Mouse (Mus musculus) adrenal gland, adult 2 months (tissue): ENCODE data around the gene Cpne5. TPM values are rescaled to one million over a fixed set of nuclear protein-coding genes. Genes with fewer than 3 reads are reported as not detected.
"Not testable (repeated sequence)": the region's sequence is repeated elsewhere in the genome, so short reads cannot be mapped to it uniquely, and the experiment has no call there.

Experiments
- DNase-seq: peaks from one replicate; pipeline ENCODE4 v3.0.0; 2021
- polyA plus RNA-seq: library from polyadenylated mRNA; depleted of rRNA; stranded (reverse); fragments of >200 nt; gene quantifications from 2 replicates; pipeline ENCODE4 v1.2.3, GENCODE M21; 2012; rRNA removed
- total RNA-seq, 2 experiments: library from RNA; stranded (reverse); gene quantifications; 2 replicates each; pipeline ENCODE4 v1.2.3; 2021

Cpne5 gene
- total and polyA plus RNA-seq, 3 experiments: 0.38 to 1.4 (median 0.75) TPM

GRCm38 (mm10) chr17:29135066-29135465, 102.9 kb downstream of the Cpne5 start:
- no peak for DNase-seq

- DNase-seq: no peak
These were observed 108.6 kb downstream of the Cpne5 start for GRCm38 (mm10) chr17:29129341-29129740.

GRCm38 (mm10) chr17:29126561-29126960, 111.4 kb downstream of the Cpne5 start:
- no peak for DNase-seq

- DNase-seq: no peak
These were observed 114.3 kb downstream of the Cpne5 start for GRCm38 (mm10) chr17:29123578-29124174.

GRCm38 (mm10) chr17:29122817-29123216, 115.2 kb downstream of the Cpne5 start:
- peak; percentile 71 for DNase-seq

- DNase-seq: no peak
These were observed 117.3 kb downstream of the Cpne5 start for GRCm38 (mm10) chr17:29120666-29121065.

- DNase-seq: peak; percentile 1
These were observed 119.9 kb downstream of the Cpne5 start for GRCm38 (mm10) chr17:29118057-29118456.

GRCm38 (mm10) chr17:29117006-29117648, 120.8 kb downstream of the Cpne5 start:
- peak; percentile 0 for DNase-seq

- no peak for DNase-seq
These were observed 121.9 kb downstream of the Cpne5 start for GRCm38 (mm10) chr17:29116023-29116422.

- peak; percentile 2 for DNase-seq
These were observed 124.2 kb downstream of the Cpne5 start, which contains the start of gene Rab44 for GRCm38 (mm10) chr17:29113591-29114352. TSS of gene Rab44 (plus strand) at chr17:29114145.

- no peak for DNase-seq
These were observed 126.6 kb downstream of the Cpne5 start for GRCm38 (mm10) chr17:29111332-29111731.

GRCm38 (mm10) chr17:29110356-29110755, 127.6 kb downstream of the Cpne5 start:
- not testable (repeated sequence) for DNase-seq

Other genes with a start within 250 kb of the Cpne5 start
- gene Stk38, start 230.2 kb downstream of the Cpne5 start, total RNA-seq: 10 to 100 TPM; 50.5 to 52.6 TPM
- gene Stk38, start 230.2 kb downstream of the Cpne5 start, polyA plus RNA-seq: 151 and 161 TPM in 2 replicates
- gene Srsf3, start 205.5 kb downstream of the Cpne5 start, total RNA-seq: 100 to 1,000 TPM in 1 of 2 experiments, 10 to 100 TPM in 1; 94.0 to 149 TPM
- gene Srsf3, start 205.5 kb downstream of the Cpne5 start, polyA plus RNA-seq: 161 and 183 TPM in 2 replicates
- gene Cdkn1a, start 147.2 kb downstream of the Cpne5 start, total RNA-seq: 100 to 1,000 TPM in 1 of 2 experiments, 10 to 100 TPM in 1; 36.4 to 108 TPM
- 32.2 and 33.7 TPM in 2 replicates for gene Cdkn1a, start 147.2 kb downstream of the Cpne5 start, polyA plus RNA-seq
- gene Rab44, start 124.0 kb downstream of the Cpne5 start, total RNA-seq: under 1 TPM; 0.14 to 0.62 TPM
- gene Rab44, start 124.0 kb downstream of the Cpne5 start, polyA plus RNA-seq: 0.30 and 0.31 TPM in 2 replicates
- 10 to 100 TPM; 19.7 to 28.0 TPM for gene Ppil1, start 26.0 kb upstream of the Cpne5 start, total RNA-seq
- gene Ppil1, start 26.0 kb upstream of the Cpne5 start, polyA plus RNA-seq: 24.6 and 26.2 TPM in 2 replicates
- gene BC004004, start 30.6 kb upstream of the Cpne5 start, total RNA-seq: 100 to 1,000 TPM; 146 to 151 TPM
- 49.7 and 54.1 TPM in 2 replicates for gene BC004004, start 30.6 kb upstream of the Cpne5 start, polyA plus RNA-seq
- gene Pi16, start 79.5 kb upstream of the Cpne5 start, total RNA-seq: 10 to 100 TPM; 23.1 to 35.5 TPM
- 21.5 and 29.9 TPM in 2 replicates for gene Pi16, start 79.5 kb upstream of the Cpne5 start, polyA plus RNA-seq
- gene Mtch1, start 109.8 kb upstream of the Cpne5 start, total RNA-seq: 100 to 1,000 TPM; 220 to 280 TPM
- gene Mtch1, start 109.8 kb upstream of the Cpne5 start, polyA plus RNA-seq: 331 and 392 TPM in 2 replicates
- gene Fgd2, start 122.7 kb upstream of the Cpne5 start, total RNA-seq: 1 to 10 TPM; 2.6 to 3.4 TPM
- 10.0 and 17.2 TPM in 2 replicates for gene Fgd2, start 122.7 kb upstream of the Cpne5 start, polyA plus RNA-seq